Mouse (Mus musculus): ENCODE data around the gene Gm17409.

The Gm17409 gene

GRCm38 (mm10) chr2:58469816-58470215 lies at the start of gene Gm17409:
Gm17409 (plus strand) TSS chr2:58470116.
- DNase-seq (ENCODE audit: low read depth) = no peak

DNA sequence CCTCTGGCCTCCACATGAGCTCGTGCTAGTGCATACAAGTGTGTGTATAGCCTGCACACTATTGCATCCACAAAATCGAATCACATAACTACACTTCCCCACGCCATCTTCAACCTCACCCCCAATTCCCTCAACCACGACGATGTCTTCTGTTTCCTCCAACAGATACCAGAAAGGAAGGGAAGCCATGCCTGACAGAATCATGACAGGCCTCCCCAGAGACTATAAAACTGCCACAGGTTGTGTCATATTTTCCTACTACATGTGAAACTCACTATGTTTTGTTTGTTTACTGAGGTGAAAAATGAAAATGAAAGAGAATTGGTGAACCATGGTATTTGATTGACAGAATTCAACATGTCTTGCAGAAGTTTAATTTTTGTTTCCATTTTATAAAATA lies 46.6 kb upstream of the Gm17409 start:
- DNase-seq (ENCODE audit: low read depth) = peak; percentile 43

DNA sequence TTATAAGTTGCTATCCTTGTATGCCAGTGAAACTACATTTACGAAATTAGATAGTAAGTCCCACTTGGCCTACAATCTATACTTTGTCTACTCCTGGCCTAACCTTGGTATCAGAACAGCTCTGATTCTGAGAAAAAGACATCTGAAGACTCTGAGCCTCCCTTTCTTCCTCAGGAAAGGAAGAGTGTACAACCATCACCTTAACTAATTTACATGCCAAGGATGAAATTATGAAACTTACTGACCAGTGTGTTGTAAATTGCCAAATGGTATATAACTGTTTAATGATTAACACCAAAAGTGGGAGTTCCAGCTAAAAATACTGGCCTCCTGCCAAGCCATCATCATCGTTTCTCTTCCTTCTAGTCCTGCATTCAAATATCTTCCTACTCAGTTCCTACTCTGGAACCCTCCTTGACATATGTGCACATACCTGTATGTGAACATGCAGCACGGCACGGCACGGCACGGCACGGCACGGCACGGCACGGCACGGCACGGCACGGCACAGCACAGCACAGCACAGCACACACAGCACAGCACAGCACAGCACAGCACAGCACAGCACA lies 44.4 kb upstream of the Gm17409 start:
- DNase-seq (ENCODE audit: low read depth) = no peak

GRCm38 (mm10) chr2:58432211-58432610 lies 37.7 kb upstream of the Gm17409 start:
- DNase-seq (ENCODE audit: low read depth) = no peak

GRCm38 (mm10) chr2:58433317-58433716 lies 36.6 kb upstream of the Gm17409 start:
- no peak for DNase-seq (ENCODE audit: low read depth)

DNA sequence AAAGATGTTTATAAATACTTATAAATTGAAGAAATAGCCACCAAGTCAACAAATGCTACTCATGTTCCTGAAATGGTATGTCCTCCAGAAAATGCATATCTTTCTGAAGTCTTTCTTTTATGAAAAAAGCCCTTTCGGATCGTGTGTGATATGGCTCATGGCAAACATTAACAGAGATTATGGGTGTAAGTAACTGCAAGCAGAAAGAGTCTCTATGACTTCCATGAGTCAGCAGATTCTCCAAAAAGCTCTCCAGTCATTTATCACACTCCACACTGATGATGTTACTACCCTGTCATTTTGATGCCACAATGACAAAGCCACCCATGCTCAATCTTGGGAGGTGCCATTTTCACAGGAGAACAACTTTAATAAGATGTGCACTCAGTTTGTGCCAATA lies 35.5 kb upstream of the Gm17409 start:
- DNase-seq (ENCODE audit: low read depth) = peak; percentile 17

DNA sequence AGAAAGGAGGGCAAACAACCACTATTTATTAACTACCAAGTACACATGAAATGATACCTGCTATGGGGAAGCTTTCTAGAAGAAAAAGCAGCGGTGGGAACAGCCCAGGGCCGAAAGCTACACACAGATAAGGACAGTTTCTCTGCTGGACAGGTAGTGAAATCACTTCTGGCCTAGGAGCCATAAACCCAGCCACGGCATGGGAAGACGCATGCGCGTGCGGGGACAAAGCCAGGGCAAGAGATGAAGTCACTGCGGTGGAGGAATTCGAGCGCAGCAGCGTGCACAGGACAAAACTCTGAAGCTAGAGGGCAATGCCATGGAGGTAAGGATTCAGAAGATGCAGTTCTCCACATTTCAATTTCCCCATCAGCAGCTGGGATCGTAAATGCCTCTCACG lies 34.4 kb upstream of the Gm17409 start:
- no peak for DNase-seq (ENCODE audit: low read depth)

DNA sequence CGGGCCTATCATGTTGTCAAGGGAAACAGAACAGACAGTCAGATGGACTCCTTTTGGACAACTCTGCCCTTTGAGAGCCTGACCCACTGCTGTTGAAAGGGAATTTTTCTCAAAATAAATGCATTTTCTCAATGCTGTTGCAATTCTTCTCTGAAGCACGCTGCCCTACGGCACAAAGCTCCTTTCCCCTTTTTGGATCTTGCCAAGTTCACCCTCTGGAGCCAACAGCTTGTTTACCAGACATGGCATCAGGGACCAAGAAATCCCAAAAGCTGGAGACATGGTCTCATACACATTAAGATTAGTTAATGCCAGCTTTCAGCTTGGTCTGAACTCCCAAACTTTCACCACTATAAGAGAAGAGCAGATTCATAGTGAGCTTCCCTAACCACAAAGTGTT lies 33.0 kb upstream of the Gm17409 start:
- no peak for DNase-seq (ENCODE audit: low read depth)

DNA sequence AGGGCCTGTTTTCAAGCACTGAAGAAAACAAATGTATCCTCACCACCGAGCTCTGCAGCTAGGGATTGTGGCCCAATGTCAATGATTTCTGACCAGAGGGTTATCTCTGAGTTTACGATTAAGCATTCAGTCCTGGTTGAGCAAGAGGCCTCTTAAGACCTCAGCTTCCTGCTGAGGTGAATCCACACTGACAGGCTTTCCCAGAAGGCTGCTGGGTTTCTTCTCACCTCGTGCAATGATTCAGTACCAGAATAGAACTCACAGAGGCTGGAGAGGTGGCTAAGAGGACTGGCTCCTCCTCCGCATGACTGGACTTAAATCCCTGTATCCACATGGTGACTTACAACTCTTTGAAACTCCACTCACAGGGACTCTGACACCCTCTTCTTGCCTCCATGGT lies 26.8 kb upstream of the Gm17409 start:
- peak; percentile 75 for DNase-seq (ENCODE audit: low read depth)

GRCm38 (mm10) chr2:58447001-58447400 lies 22.9 kb upstream of the Gm17409 start:
- no peak for DNase-seq (ENCODE audit: low read depth)

DNA sequence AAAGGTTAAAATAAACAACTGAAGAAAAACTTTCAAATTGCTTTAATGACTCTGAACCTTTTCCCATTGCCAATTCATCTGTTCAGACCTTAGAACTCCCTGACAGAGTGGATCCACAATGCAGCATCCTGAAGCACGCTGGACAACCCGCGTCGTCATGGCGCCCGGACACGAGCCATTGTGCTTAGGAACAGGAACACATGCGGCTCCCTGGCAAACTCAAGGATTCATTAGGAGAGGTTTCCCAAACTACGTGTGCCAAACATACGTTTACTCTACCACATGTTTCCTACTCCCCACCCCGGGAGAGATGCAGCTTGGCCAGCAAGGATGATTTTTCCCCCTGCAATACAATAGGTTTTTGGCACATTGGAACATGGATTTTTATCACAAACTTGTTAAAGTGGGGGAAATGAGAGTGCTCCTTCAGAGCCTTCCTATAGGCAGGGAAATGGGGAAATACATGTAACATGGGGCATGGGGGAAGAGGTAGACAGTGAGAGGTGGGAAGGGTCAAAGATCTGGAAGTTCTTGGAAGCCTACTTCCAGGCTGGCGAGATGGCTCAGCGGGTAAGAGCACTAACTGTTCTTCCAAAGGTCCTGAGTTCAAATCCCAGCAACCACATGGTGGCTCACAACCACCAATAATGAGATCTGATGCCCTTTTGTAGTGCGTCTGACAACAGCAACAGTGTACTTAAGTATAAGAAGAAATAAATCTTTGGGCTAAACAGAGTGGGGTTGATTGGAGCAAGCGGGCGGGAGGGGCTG lies 15.6 kb upstream of the Gm17409 start:
- DNase-seq (ENCODE audit: low read depth) = no peak

DNA sequence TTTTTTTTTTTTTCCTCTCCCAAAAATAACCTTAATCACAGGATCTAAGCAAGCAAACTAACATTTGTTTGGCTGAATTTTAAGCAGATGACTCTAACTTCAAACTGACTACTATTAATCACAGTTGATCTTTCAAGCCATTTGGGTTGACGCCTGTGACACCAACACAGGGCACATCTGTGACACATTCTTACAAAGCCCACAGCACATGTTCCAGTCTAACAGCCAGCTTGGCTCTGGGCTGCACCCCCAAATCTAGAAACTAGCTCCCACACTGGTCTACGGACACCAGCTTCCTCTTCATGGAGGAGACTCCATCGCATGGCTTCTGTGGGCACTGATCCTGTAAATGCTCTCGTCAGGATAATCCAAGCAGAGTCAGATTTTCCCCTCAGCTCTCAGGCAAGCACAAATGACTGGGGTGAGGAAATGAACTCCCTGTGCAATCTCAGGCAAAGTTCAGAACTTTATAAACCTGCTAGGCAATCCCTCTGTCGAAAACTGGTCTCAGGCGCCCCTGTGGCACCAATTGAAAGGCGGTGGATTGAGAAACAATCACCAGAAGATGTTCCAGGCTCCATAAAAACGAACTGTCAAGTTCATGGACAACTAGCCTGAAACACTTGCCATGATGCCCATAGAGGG lies 13.0 kb upstream of the Gm17409 start:
- no peak for DNase-seq (ENCODE audit: low read depth)

- peak; percentile 6 for DNase-seq (ENCODE audit: low read depth)
Observed at GRCm38 (mm10) chr2:58457488-58457865, 12.4 kb upstream of the Gm17409 start.

DNA sequence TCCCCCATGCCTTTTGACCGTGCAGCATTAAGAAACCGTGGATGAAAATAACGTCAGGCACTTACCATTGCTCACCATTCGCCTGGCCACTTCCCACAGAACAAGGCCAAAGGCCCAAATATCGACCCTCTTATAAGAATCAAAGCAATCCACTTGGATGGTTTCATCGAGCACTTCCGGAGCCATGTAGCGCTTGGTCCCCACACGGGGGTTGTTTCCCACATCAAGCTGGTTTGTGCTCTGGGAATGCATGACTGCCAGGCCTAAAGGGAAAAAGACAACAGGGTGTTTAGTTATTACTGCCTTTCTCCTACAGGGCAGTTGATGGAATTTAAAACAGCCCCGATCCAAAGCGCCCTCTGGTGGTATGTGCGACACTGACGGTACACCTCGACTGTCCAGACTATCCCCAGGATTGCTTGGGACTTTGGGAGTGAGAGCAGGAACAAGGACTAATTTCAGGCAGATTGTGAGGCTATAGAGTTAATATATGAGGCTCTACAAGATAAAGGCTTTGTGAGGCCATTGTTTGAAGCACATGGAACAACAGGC lies 11.0 kb upstream of the Gm17409 start:
- peak; percentile 11 for DNase-seq (ENCODE audit: low read depth)

GRCm38 (mm10) chr2:58470290-58470689 lies 374 bp downstream of the Gm17409 start:
- no peak for DNase-seq (ENCODE audit: low read depth)

DNA sequence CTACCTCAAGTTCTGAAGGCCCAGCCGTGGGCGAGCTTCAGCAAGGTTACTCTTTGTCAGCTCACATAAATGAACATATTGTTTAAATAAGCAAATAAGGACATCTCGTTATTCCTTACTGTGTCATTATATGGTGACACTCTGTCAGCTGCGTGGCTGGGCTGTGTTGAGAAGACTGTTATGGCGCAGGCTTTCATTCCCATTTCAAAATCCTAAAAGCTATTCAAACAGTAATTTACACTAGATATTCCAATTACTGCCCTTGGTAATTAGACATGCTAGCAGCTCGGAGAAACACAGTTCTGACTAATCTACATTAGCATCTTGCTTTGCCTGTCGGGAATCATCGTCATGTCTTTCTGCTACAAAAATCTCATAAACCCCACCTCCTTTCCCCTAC lies 5.7 kb downstream of the Gm17409 start:
- DNase-seq (ENCODE audit: low read depth) = no peak

DNA sequence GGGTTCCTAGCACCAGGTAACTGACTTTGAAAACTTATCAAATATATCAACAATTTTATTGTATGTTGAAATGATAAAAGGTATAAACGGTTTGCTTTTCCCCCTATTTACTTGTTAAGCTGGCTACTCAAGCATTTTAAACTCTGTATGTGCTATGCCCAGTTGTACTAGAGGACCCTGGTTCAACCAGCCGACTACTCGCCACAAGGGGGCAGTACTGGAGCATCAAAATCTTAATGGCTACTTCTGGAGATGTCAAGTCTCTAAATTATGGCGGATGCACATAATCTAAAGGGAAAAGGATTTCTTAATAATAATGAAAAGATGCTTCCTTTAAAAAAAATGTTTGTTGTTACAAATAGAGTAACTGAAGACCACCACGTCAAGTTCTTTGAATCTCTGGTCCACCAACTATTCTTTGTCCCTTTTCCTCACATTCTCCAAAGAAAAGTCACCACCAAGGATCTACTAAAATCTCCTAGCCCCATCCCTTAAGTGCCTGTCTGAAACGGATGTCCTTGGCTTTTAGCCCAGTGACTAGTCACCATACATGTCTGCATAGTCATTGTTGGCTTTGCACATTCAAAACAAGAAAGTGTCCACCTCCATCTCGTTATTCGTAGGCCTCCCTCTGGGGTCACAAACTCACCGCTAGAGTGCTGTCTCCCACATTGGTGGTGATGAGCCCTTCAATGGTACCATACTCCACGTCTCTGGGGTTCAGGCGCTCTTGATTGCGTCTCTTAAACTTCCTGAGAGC lies 7.2 kb downstream of the Gm17409 start:
- peak; percentile 79 for DNase-seq (ENCODE audit: low read depth)

DNA sequence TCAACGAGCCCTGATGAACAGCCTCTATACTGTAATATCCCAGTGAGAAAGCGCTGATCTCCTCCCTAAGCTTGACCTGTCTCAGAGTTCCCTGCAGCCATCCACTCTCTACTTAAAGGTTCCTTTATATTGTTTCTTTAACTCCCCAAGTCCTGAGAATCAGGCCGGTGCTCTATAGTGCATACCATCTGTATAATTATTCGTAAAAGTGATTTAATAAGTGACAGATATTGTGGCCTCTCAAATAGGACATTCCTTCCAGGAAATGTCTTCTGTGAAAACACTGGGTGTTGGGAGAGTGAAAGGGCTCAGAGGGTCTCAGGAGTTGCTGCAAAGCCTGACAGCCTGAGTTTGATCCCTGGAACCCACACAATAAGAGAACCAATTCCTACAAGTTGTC lies 8.2 kb downstream of the Gm17409 start:
- no peak for DNase-seq (ENCODE audit: low read depth)

GRCm38 (mm10) chr2:58479536-58479935 lies 9.6 kb downstream of the Gm17409 start:
- no peak for DNase-seq (ENCODE audit: low read depth)

- peak; percentile 12 for DNase-seq (ENCODE audit: low read depth)
Observed at GRCm38 (mm10) chr2:58480764-58481163, 10.8 kb downstream of the Gm17409 start.

DNA sequence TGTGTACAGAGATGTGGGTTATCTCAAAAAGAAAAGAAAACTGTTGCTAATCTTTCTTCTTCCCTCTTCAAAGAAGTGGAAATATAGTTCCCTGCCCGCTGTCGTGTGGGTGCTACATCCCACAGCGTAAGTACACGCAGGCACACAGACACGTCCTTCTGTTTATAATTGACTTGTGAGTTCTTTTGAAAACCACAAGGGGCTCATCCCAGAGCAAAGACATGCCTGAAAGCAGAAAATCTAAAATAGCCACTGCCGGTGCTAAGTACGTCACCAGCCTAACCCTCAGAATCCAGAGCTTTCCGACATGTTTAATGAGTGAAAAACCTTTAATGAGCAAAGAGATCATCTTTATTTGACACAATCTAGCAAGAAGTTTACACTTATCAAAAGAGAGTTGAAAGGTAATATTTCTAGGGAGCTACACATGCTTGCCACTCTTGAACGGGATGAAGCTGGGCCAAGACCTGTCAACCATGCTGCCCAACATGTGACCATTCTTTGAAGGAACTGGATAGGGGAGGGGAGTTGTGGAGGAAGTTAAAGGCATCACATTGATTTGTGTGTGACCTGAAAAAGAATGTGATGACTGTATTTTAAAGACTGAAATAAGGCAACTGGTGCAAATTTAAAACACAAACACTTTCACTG lies 11.7 kb downstream of the Gm17409 start:
- DNase-seq (ENCODE audit: low read depth) = no peak
